Comparison of ENCODE assay signal across 9 mouse cellular contexts in genomic region chr8:13667917-13668316, GRCm38 (mm10). TPM values are rescaled to one million over a fixed set of nuclear protein-coding genes. Genes with fewer than 3 reads are reported as not detected.
DNase-seq lines count a peak whose midpoint lies in the region; ATAC-seq and TF ChIP-seq lines count a peak whose summit lies in the region.
"Had no signal": no experiment of that assay in that cellular context is flagged by ENCODE, and none has a peak within 500 bp of the region (broad histone marks: within the 10 kb centered on the region; RNA-seq: fewer than 3 reads in every experiment).

No protein-coding gene starts in this region.

- no peak overlapping the region for H3K4me3 ChIP-seq in left cerebral cortex, adult 2 months
- H3K4me3 ChIP-seq in embryonic facial prominence, embryonic 13.5 days = no peak overlapping the region
- H3K4me3 ChIP-seq: erythroblast, embryonic 14.5 days had no signal

- H3K9ac ChIP-seq in embryonic facial prominence, embryonic 13.5 days = no peak overlapping the region

- intact Hi-C loops in left cerebral cortex, adult 2 months (cut with DNase I) = no loop called here

- peak; percentile 62 to 71 for DNase-seq in cerebellum, postnatal 10 days
- DNase-seq in cerebellum, postnatal 4 days (ENCODE audit: low spot score in 2 of 2) = no peak
- no peak for DNase-seq in left cerebral cortex, adult 2 months (ENCODE audit: extremely low spot score in 1 of 2, low spot score in 2 of 2)
- no peak for DNase-seq in left cerebral cortex, adult 18-20 months (ENCODE audit: low spot score in 2 of 2)
- DNase-seq in lung, postnatal 10 days = peak; percentile 81
- no peak for DNase-seq in adrenal gland, postnatal 14 days
- no peak for DNase-seq in spleen, postnatal 10 days (ENCODE audit: low spot score in 2 of 2)

- H3K9me3 ChIP-seq in embryonic facial prominence, embryonic 13.5 days = no peaks in the 10 kb centered on the region

- no peaks in the 10 kb centered on the region for H3K27me3 ChIP-seq in embryonic facial prominence, embryonic 13.5 days

- 60% methylated on average over 4 of the region's 4 CpGs for WGBS in embryonic facial prominence, embryonic 13.5 days

- peak; percentile 38 for TF ChIP-seq CTCF in left cerebral cortex, adult 2 months (IDR thresholded peaks at IDR 0.05)

- peaks cover 33% of the 10 kb centered on the region for H3K4me1 ChIP-seq in embryonic facial prominence, embryonic 13.5 days

- no peak for ATAC-seq in embryonic facial prominence, embryonic 13.5 days (ENCODE audit: insufficient number of reproducible peaks, insufficient read depth, low FRiP score, low TSS enrichment, low read depth)

- H3K36me3 ChIP-seq in embryonic facial prominence, embryonic 13.5 days = no peaks in the 10 kb centered on the region

- no peak overlapping the region; the same call in 1 of the 2 replicates for H3K27ac ChIP-seq in left cerebral cortex, adult 2 months
- peak overlapping the region; percentile 68; the same call in 1 of the 2 replicates for H3K27ac ChIP-seq in embryonic facial prominence, embryonic 13.5 days

- no peak overlapping the region for H3K4me2 ChIP-seq in embryonic facial prominence, embryonic 13.5 days

RNA-seq across cellular contexts. Expression of gene Rasa3, which starts 9.5 kb away (rescaled TPM):
- 10 to 100 TPM; 62.3 to 69.4 TPM for total RNA-seq in left cerebral cortex, adult 2 months (2021)
- 10 to 100 TPM; 65.6 to 72.9 TPM for total RNA-seq in left cerebral cortex, adult 18-20 months (2021)
- polyA plus RNA-seq in embryonic facial prominence, embryonic 13.5 days (2015; fragmentation: Nextera tagmentation; extraction: Ambion mirVana) = 25.5 and 29.1 TPM in 2 replicates
- 29.4 and 39.3 TPM in 2 replicates for total RNA-seq in adrenal gland, postnatal 14 days (2021)

RNA-seq across cellular contexts. Expression of gene Cfap97d2, which starts 37.8 kb away (rescaled TPM):
- total RNA-seq in left cerebral cortex, adult 2 months (2021) = 1 to 10 TPM; 1.0 to 1.4 TPM
- total RNA-seq in left cerebral cortex, adult 18-20 months (2021) = 1 to 10 TPM; 1.3 TPM
- 0.15 TPM in 1 of 2 replicates, not detected in the other for polyA plus RNA-seq in embryonic facial prominence, embryonic 13.5 days (2015; fragmentation: Nextera tagmentation; extraction: Ambion mirVana)
- total RNA-seq in adrenal gland, postnatal 14 days (2021) = not detected in 2 replicates
- polyA plus RNA-seq: erythroblast, embryonic 14.5 days had no signal

Comparison
In these comparisons a context has a peak if more than half of its experiments do, and no peak if none do; other contexts are left out.
1. DNase-seq: peak in cerebellum, postnatal 10 days (2 of 2) and lung, postnatal 10 days (single experiment); none in cerebellum, postnatal 4 days (0 of 2), left cerebral cortex, adult 2 months (0 of 2), left cerebral cortex, adult 18-20 months (0 of 2), adrenal gland, postnatal 14 days (single experiment) and spleen, postnatal 10 days (0 of 2).